Mouse (Mus musculus) kidney, postnatal 10 days (tissue): Measurements from ENCODE around the gene Dcaf5.
A peak's percentile ranks its signal among the peaks of the same experiment; 100 is the strongest.

Source experiments
- DNase-seq: peaks from one replicate; pipeline ENCODE4 v3.0.0; 2021; ENCODE audit warnings: mixed read lengths

Gene Dcaf5

GRCm38 (mm10) chr12:80436336-80436976 lies at the start of gene Dcaf5:
Gene Dcaf5, minus strand, starts transcription at chr12:80436601.
- DNase-seq: peak; percentile 89

GRCm38 (mm10) chr12:80483397-80483796 lies 47.0 kb upstream of the Dcaf5 start:
- DNase-seq: no peak

- DNase-seq: no peak
Measured at GRCm38 (mm10) chr12:80479986-80480385, 43.6 kb upstream of the Dcaf5 start.

- DNase-seq: no peak
Measured at GRCm38 (mm10) chr12:80473731-80474130, 37.3 kb upstream of the Dcaf5 start.

- no peak for DNase-seq
Measured at GRCm38 (mm10) chr12:80471926-80472325, 35.5 kb upstream of the Dcaf5 start.

GRCm38 (mm10) chr12:80470206-80470605 lies 33.8 kb upstream of the Dcaf5 start:
- DNase-seq: no peak

- peak; percentile 29 for DNase-seq
Measured at GRCm38 (mm10) chr12:80463666-80464269, 27.4 kb upstream of the Dcaf5 start.

GRCm38 (mm10) chr12:80462942-80463651 lies 26.7 kb upstream of the Dcaf5 start, which contains the start of gene Exd2:
Gene Exd2, plus strand, starts transcription at chr12:80463095.
- DNase-seq: peak; percentile 94

- peak; percentile 16 for DNase-seq
Measured at GRCm38 (mm10) chr12:80462292-80462896, 26.0 kb upstream of the Dcaf5 start.

- no peak for DNase-seq
Measured at GRCm38 (mm10) chr12:80458033-80458432, 21.6 kb upstream of the Dcaf5 start.

- DNase-seq: no peak
Measured at GRCm38 (mm10) chr12:80453506-80453905, 17.1 kb upstream of the Dcaf5 start.

GRCm38 (mm10) chr12:80444525-80445109 lies 8.2 kb upstream of the Dcaf5 start:
- no peak for DNase-seq

GRCm38 (mm10) chr12:80440957-80441356 lies 4.6 kb upstream of the Dcaf5 start:
- DNase-seq: peak; percentile 25

- no peak for DNase-seq
Measured at GRCm38 (mm10) chr12:80437051-80437675, 762 bp upstream of the Dcaf5 start.

GRCm38 (mm10) chr12:80435887-80436286 lies 514 bp downstream of the Dcaf5 start:
- DNase-seq: no peak

- DNase-seq: peak; percentile 81
Measured at GRCm38 (mm10) chr12:80434961-80435691, 1.3 kb downstream of the Dcaf5 start.

GRCm38 (mm10) chr12:80434601-80434960 lies 1.8 kb downstream of the Dcaf5 start:
- DNase-seq: no peak

GRCm38 (mm10) chr12:80433266-80433665 lies 3.1 kb downstream of the Dcaf5 start:
- no peak for DNase-seq

GRCm38 (mm10) chr12:80427683-80428082 lies 8.7 kb downstream of the Dcaf5 start:
- no peak for DNase-seq

- DNase-seq: no peak
Measured at GRCm38 (mm10) chr12:80415100-80415499, 21.3 kb downstream of the Dcaf5 start.

GRCm38 (mm10) chr12:80410855-80411254 lies 25.5 kb downstream of the Dcaf5 start:
- no peak for DNase-seq

- DNase-seq: peak; percentile 64
Measured at GRCm38 (mm10) chr12:80407824-80408223, 28.6 kb downstream of the Dcaf5 start.
